Mouse (Mus musculus): ENCODE data around the gene Mab21l2. TPM values are rescaled to one million over a fixed set of nuclear protein-coding genes. Genes with fewer than 3 reads are reported as not detected.

Gene Mab21l2
- 37.2 and 38.9 TPM in 2 replicates for polyA plus RNA-seq (2015; fragmentation: Nextera tagmentation; extraction: Ambion mirVana)

- H3K27ac ChIP-seq (ENCODE audit: low read depth, low read length) = peak within 1 kb of the TSS; percentile 80
- H3K9ac ChIP-seq (ENCODE audit: low read depth, low read length) = peak within 1 kb of the TSS; percentile 85
- peak; percentile 74 for ATAC-seq
- H3K9me3 ChIP-seq (ENCODE audit: control insufficient read depth) = no peaks in the 10 kb centered on the region
- H3K4me2 ChIP-seq (replicated peaks; ENCODE audit: low read depth) = peak within 1 kb of the TSS; percentile 54
- no peaks in the 10 kb centered on the region for H3K27me3 ChIP-seq (replicated peaks; ENCODE audit: control insufficient read depth, insufficient read depth, low read length)
- H3K36me3 ChIP-seq (ENCODE audit: control insufficient read depth, insufficient read depth) = peaks cover 10% of the 10 kb centered on the region; the same call in 1 of the 2 replicates
- peak; percentile 50 for TF ChIP-seq CTCF (IDR thresholded peaks at IDR 0.05; ENCODE audit: low read depth)
- 23% methylated on average over 25 of the region's 25 CpGs for WGBS
- H3K4me1 ChIP-seq (replicated peaks; ENCODE audit: control insufficient read depth, insufficient read depth, low read length) = no peaks in the 10 kb centered on the region
- H3K4me3 ChIP-seq (ENCODE audit: low read depth, low read length) = peak within 1 kb of the TSS; percentile 56
Measured at GRCm38 (mm10) chr3:86548091-86549015, at the start of gene Mab21l2. TSS of gene Mab21l2 (minus strand) at chr3:86548629.

- Histone ChIP-seq H3K9me3 (ENCODE audit: control insufficient read depth) (no peaks in the 10 kb centered on the region), H3K4me1 (replicated peaks; ENCODE audit: control insufficient read depth, insufficient read depth, low read length) (no peaks in the 10 kb centered on the region), H3K4me3 (ENCODE audit: low read depth, low read length) (no peak overlapping the region), H3K9ac (ENCODE audit: low read depth, low read length) (no peak overlapping the region), H3K27ac (ENCODE audit: low read depth, low read length) (no peak overlapping the region), H3K4me2 (replicated peaks; ENCODE audit: low read depth) (no peak overlapping the region), H3K27me3 (replicated peaks; ENCODE audit: control insufficient read depth, insufficient read depth, low read length) (no peaks in the 10 kb centered on the region), H3K36me3 (ENCODE audit: control insufficient read depth, insufficient read depth) (no peaks in the 10 kb centered on the region)
- TF ChIP-seq CTCF (IDR thresholded peaks at IDR 0.05; ENCODE audit: low read depth) = no peak
- no peak for ATAC-seq
Measured at GRCm38 (mm10) chr3:86575312-86575711, 26.9 kb upstream of the Mab21l2 start.

GRCm38 (mm10) chr3:86572519-86573244 is 24.3 kb upstream of the Mab21l2 start:
- H3K9ac ChIP-seq (ENCODE audit: low read depth, low read length) = no peak overlapping the region
- H3K4me3 ChIP-seq (ENCODE audit: low read depth, low read length) = no peak overlapping the region
- H3K36me3 ChIP-seq (ENCODE audit: control insufficient read depth, insufficient read depth) = no peaks in the 10 kb centered on the region
- no peak for TF ChIP-seq CTCF (IDR thresholded peaks at IDR 0.05; ENCODE audit: low read depth)
- no peak overlapping the region for H3K27ac ChIP-seq (ENCODE audit: low read depth, low read length)
- 80% methylated on average over 3 of the region's 3 CpGs for WGBS
- ATAC-seq = no peak
- no peaks in the 10 kb centered on the region for H3K27me3 ChIP-seq (replicated peaks; ENCODE audit: control insufficient read depth, insufficient read depth, low read length)
- no peaks in the 10 kb centered on the region for H3K4me1 ChIP-seq (replicated peaks; ENCODE audit: control insufficient read depth, insufficient read depth, low read length)
- H3K9me3 ChIP-seq (ENCODE audit: control insufficient read depth) = no peaks in the 10 kb centered on the region
- no peak overlapping the region for H3K4me2 ChIP-seq (replicated peaks; ENCODE audit: low read depth)

- Histone ChIP-seq H3K27ac (ENCODE audit: low read depth, low read length) (no peak overlapping the region), H3K27me3 (replicated peaks; ENCODE audit: control insufficient read depth, insufficient read depth, low read length) (no peaks in the 10 kb centered on the region), H3K4me3 (ENCODE audit: low read depth, low read length) (no peak overlapping the region), H3K36me3 (ENCODE audit: control insufficient read depth, insufficient read depth) (no peaks in the 10 kb centered on the region), H3K4me1 (replicated peaks; ENCODE audit: control insufficient read depth, insufficient read depth, low read length) (no peaks in the 10 kb centered on the region), H3K9ac (ENCODE audit: low read depth, low read length) (no peak overlapping the region), H3K9me3 (ENCODE audit: control insufficient read depth) (no peaks in the 10 kb centered on the region), H3K4me2 (replicated peaks; ENCODE audit: low read depth) (no peak overlapping the region)
- ATAC-seq = no peak
- 47% methylated on average over 4 of the region's 4 CpGs for WGBS
- no peak for TF ChIP-seq CTCF (IDR thresholded peaks at IDR 0.05; ENCODE audit: low read depth)
Measured at GRCm38 (mm10) chr3:86571518-86571917, 23.1 kb upstream of the Mab21l2 start.

- no peaks in the 10 kb centered on the region for H3K27me3 ChIP-seq (replicated peaks; ENCODE audit: control insufficient read depth, insufficient read depth, low read length)
- 79% methylated on average over 4 of the region's 4 CpGs for WGBS
- no peak overlapping the region for H3K4me3 ChIP-seq (ENCODE audit: low read depth, low read length)
- H3K4me2 ChIP-seq (replicated peaks; ENCODE audit: low read depth) = no peak overlapping the region
- H3K9ac ChIP-seq (ENCODE audit: low read depth, low read length) = no peak overlapping the region
- H3K4me1 ChIP-seq (replicated peaks; ENCODE audit: control insufficient read depth, insufficient read depth, low read length) = no peaks in the 10 kb centered on the region
- TF ChIP-seq CTCF (IDR thresholded peaks at IDR 0.05; ENCODE audit: low read depth) = no peak
- no peak for ATAC-seq
- no peaks in the 10 kb centered on the region for H3K36me3 ChIP-seq (ENCODE audit: control insufficient read depth, insufficient read depth)
- H3K27ac ChIP-seq (ENCODE audit: low read depth, low read length) = no peak overlapping the region
- no peaks in the 10 kb centered on the region for H3K9me3 ChIP-seq (ENCODE audit: control insufficient read depth)
Measured at GRCm38 (mm10) chr3:86567312-86567711, 18.9 kb upstream of the Mab21l2 start.

- no peaks in the 10 kb centered on the region for H3K9me3 ChIP-seq (ENCODE audit: control insufficient read depth)
- no peak for ATAC-seq
- H3K4me3 ChIP-seq (ENCODE audit: low read depth, low read length) = no peak overlapping the region
- no peaks in the 10 kb centered on the region for H3K27me3 ChIP-seq (replicated peaks; ENCODE audit: control insufficient read depth, insufficient read depth, low read length)
- no peaks in the 10 kb centered on the region for H3K36me3 ChIP-seq (ENCODE audit: control insufficient read depth, insufficient read depth)
- TF ChIP-seq CTCF (IDR thresholded peaks at IDR 0.05; ENCODE audit: low read depth) = no peak
- no peak overlapping the region for H3K9ac ChIP-seq (ENCODE audit: low read depth, low read length)
- WGBS = 98% methylated on average over 1 of the region's 1 CpGs
- H3K4me2 ChIP-seq (replicated peaks; ENCODE audit: low read depth) = no peak overlapping the region
- H3K27ac ChIP-seq (ENCODE audit: low read depth, low read length) = no peak overlapping the region
- no peaks in the 10 kb centered on the region for H3K4me1 ChIP-seq (replicated peaks; ENCODE audit: control insufficient read depth, insufficient read depth, low read length)
Measured at GRCm38 (mm10) chr3:86561396-86561795, 13.0 kb upstream of the Mab21l2 start.
